Mouse (Mus musculus) embryonic fibroblast, embryonic 13.5 days (primary cell): ENCODE results near the gene Tmem229b.

Experiments
- CTCF ChIP-seq: IDR thresholded peaks from 2 replicates; pipeline ENCODE4 v1.5.1; 2011; ENCODE audit warnings: mild to moderate bottlenecking, control low read depth, low read length, moderate library complexity, borderline replicate concordance; ENCODE audit not compliant: insufficient read depth
- POLR2A ChIP-seq: IDR thresholded peaks from 2 replicates; pipeline ENCODE4 v1.6.1; 2011; ENCODE audit warnings: low read depth, mild to moderate bottlenecking, control low read depth, low read length, moderate library complexity

GRCm38 (mm10) chr12:79041436-79041835, 34.0 kb upstream of the Tmem229b start:
- no peak for TF ChIP-seq POLR2A
- TF ChIP-seq CTCF = no peak
